Mouse (Mus musculus) layer of hippocampus, adult 9-11 months (tissue): Measurements from ENCODE around the gene Hnrnpa3.
"Not testable (repeated sequence)": the region's sequence is repeated elsewhere in the genome, so short reads cannot be mapped to it uniquely, and the experiment has no call there.

Experiments
- DNase-seq: peaks from one replicate; pipeline ENCODE4 v3.0.0; 2022

Gene Hnrnpa3

GRCm38 (mm10) chr2:75682978-75683709 lies 24.1 kb downstream of the Hnrnpa3 start:
- peak; percentile 74 for DNase-seq

- no peak for DNase-seq
Observed at GRCm38 (mm10) chr2:75684526-75684925, 25.5 kb downstream of the Hnrnpa3 start.

GRCm38 (mm10) chr2:75685458-75685861 lies 26.4 kb downstream of the Hnrnpa3 start:
- DNase-seq = no peak

- no peak for DNase-seq
Observed at GRCm38 (mm10) chr2:75687040-75687749, 28.1 kb downstream of the Hnrnpa3 start.

- no peak for DNase-seq
Observed at GRCm38 (mm10) chr2:75688901-75689300, 29.8 kb downstream of the Hnrnpa3 start.

- DNase-seq = no peak
Observed at GRCm38 (mm10) chr2:75689482-75690158, 30.6 kb downstream of the Hnrnpa3 start.

- no peak for DNase-seq
Observed at GRCm38 (mm10) chr2:75690656-75691055, 31.6 kb downstream of the Hnrnpa3 start.

GRCm38 (mm10) chr2:75691316-75691715 lies 32.3 kb downstream of the Hnrnpa3 start:
- DNase-seq = no peak

GRCm38 (mm10) chr2:75692369-75692768 lies 33.3 kb downstream of the Hnrnpa3 start:
- no peak for DNase-seq

GRCm38 (mm10) chr2:75694926-75695325 lies 35.9 kb downstream of the Hnrnpa3 start:
- not testable (repeated sequence) for DNase-seq

- DNase-seq = no peak
Observed at GRCm38 (mm10) chr2:75695676-75696350, 36.8 kb downstream of the Hnrnpa3 start.

GRCm38 (mm10) chr2:75696371-75696770 lies 37.3 kb downstream of the Hnrnpa3 start:
- no peak for DNase-seq

- DNase-seq = no peak
Observed at GRCm38 (mm10) chr2:75697222-75697621, 38.2 kb downstream of the Hnrnpa3 start.

GRCm38 (mm10) chr2:75698007-75698406 lies 38.9 kb downstream of the Hnrnpa3 start:
- DNase-seq = no peak

GRCm38 (mm10) chr2:75698874-75699273 lies 39.8 kb downstream of the Hnrnpa3 start:
- no peak for DNase-seq

GRCm38 (mm10) chr2:75700543-75700942 lies 41.5 kb downstream of the Hnrnpa3 start:
- DNase-seq = no peak

GRCm38 (mm10) chr2:75701207-75701606 lies 42.1 kb downstream of the Hnrnpa3 start:
- DNase-seq = no peak

- DNase-seq = no peak
Observed at GRCm38 (mm10) chr2:75701822-75702587, 42.9 kb downstream of the Hnrnpa3 start.

GRCm38 (mm10) chr2:75702588-75702976 lies 43.5 kb downstream of the Hnrnpa3 start:
- no peak for DNase-seq

GRCm38 (mm10) chr2:75703375-75704181 lies 44.5 kb downstream of the Hnrnpa3 start:
- peak; percentile 87 for DNase-seq
